Mouse (Mus musculus) bone marrow, adult 2 months (tissue): ENCODE results near the gene Sh3pxd2b.

Source experiments
- CTCF ChIP-seq: fragments of 200-500 bp; IDR thresholded peaks from 2 replicates; pipeline ENCODE4 v1.5.1; 2011; ENCODE audit warnings: low read length, control low read depth; ENCODE audit not compliant: control insufficient read depth, insufficient read depth
- POLR2A ChIP-seq: fragments of 200-500 bp; IDR thresholded peaks from 2 replicates; pipeline ENCODE4 v1.6.1; 2011; ENCODE audit warnings: low read depth, mild to moderate bottlenecking, control low read depth, low read length, borderline replicate concordance; ENCODE audit not compliant: control insufficient read depth

- TF ChIP-seq POLR2A (no peak), CTCF (no peak)
These were observed 385 bp upstream of the Sh3pxd2b start for GRCm38 (mm10) chr11:32347264-32347606.
